Mouse (Mus musculus): Measurements from ENCODE around the gene Dock4. TPM values are rescaled to one million over a fixed set of nuclear protein-coding genes. Genes with fewer than 3 reads are reported as not detected.

Dock4 gene
- total and polyA plus RNA-seq, 3 experiments = 0.26 to 0.67 (median 0.38) TPM

GRCm38 (mm10) chr12:40767258-40767816 lies 321.6 kb downstream of the Dock4 start:
- Histone ChIP-seq H3K36me3 (replicated peaks in 1 of 2; ENCODE audit: control insufficient read depth in 1 of 2, insufficient read depth in 1 of 2, low read length in 1 of 2) (no peaks in the 10 kb centered on the region), H3K4me2 (ENCODE audit: insufficient read depth, low read depth, poor library complexity, severe bottlenecking) (no peak overlapping the region), H3K9me3 (replicated peaks; ENCODE audit: low read length) (no peaks in the 10 kb centered on the region), H3K27me3 (replicated peaks) (no peaks in the 10 kb centered on the region), H3K27ac (ENCODE audit: insufficient read depth, low read depth) (no peak overlapping the region), H3K4me3 (replicated peaks in 1 of 3; ENCODE audit: low read depth in 2 of 3, low read length in 2 of 3, poor library complexity in 1 of 3) (no peak overlapping the region), H3K9ac (ENCODE audit: insufficient read depth, low read depth) (no peak overlapping the region), H3K4me1 (ENCODE audit: control insufficient read depth in 1 of 2, insufficient read depth in 2 of 2) (no peaks in the 10 kb centered on the region), H3K79me2 (replicated peaks; ENCODE audit: control insufficient read depth, extremely low read depth, insufficient read depth, poor library complexity, severe bottlenecking) (no peaks in the 10 kb centered on the region)
- no peak for DNase-seq (ENCODE audit: extremely low read depth)
- dilution Hi-C loops (cut with MboI; ENCODE audit: extremely low pct_ligation_motif_present, extremely low pct_unique_long_range_greater_than_20kb, low sequenced_read_pairs) = no loop called here
- in situ Hi-C loops (cut with MboI; ENCODE audit: low pct_ligation_motif_present, low pct_unique_long_range_greater_than_20kb, low sequenced_read_pairs) = no loop called here
- no peak for TF ChIP-seq USF2 (conservative IDR thresholded peaks at IDR 0.05; ENCODE audit: low read depth, low read length)

DNA sequence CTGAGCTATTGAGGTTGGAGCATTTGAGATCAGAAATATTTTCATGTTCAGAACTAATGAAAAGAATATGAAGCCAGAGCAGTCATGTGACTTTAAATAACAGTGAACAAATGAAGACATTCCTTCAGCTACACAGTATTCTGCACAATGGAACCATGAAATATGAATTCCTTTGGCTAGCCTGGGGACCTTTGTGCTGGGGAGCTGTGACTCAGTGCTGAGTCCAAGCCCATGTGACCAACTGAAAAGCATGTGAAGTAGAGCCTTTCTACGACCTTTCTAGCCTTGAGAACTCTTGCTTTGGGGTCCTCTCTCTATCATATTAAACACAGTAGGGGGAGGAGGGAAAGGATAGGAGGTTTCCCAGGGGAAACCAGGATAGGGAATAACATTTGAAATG lies 327.3 kb downstream of the Dock4 start:
- no peak for TF ChIP-seq ELF1 (IDR thresholded peaks at IDR 0.05; ENCODE audit: low read depth, low read length)
- TF ChIP-seq JUND (conservative IDR thresholded peaks at IDR 0.05; ENCODE audit: low read depth, low read length) = no peak
- TF ChIP-seq JUN (IDR thresholded peaks at IDR 0.05; ENCODE audit: insufficient read depth, low read depth, low read length) = no peak
- no peak for TF ChIP-seq MAFK (IDR thresholded peaks at IDR 0.05; ENCODE audit: insufficient replicate concordance, low read length)
- TF ChIP-seq ZKSCAN1 (IDR thresholded peaks at IDR 0.05; ENCODE audit: borderline replicate concordance, low read depth, low read length) = no peak
- no peak for TF ChIP-seq CTCF (conservative IDR thresholded peaks at IDR 0.05 in 1 of 2, IDR thresholded peaks at IDR 0.05 in 1 of 2; ENCODE audit: low read depth in 2 of 2, low read length in 2 of 2)
- TF ChIP-seq POLR2A (IDR thresholded peaks at IDR 0.05; ENCODE audit: low read depth, low read length) = no peak
- TF ChIP-seq HCFC1 (IDR thresholded peaks at IDR 0.05; ENCODE audit: low read depth, low read length) = no peak
- no peak for TF ChIP-seq MAX (IDR thresholded peaks at IDR 0.05; ENCODE audit: low read length)
- no peak for TF ChIP-seq SIN3A (IDR thresholded peaks at IDR 0.05; ENCODE audit: low read length)
- TF ChIP-seq NELFE (IDR thresholded peaks at IDR 0.05; ENCODE audit: low read depth, low read length) = no peak
- TF ChIP-seq TCF12 (IDR thresholded peaks at IDR 0.05; ENCODE audit: low read depth, low read length) = no peak
- Histone ChIP-seq H3K4me3 (replicated peaks in 1 of 3; ENCODE audit: low read depth in 2 of 3, low read length in 2 of 3, poor library complexity in 1 of 3) (no peak overlapping the region), H3K9me3 (replicated peaks; ENCODE audit: low read length) (no peaks in the 10 kb centered on the region), H3K27ac (ENCODE audit: insufficient read depth, low read depth) (no peak overlapping the region), H3K4me2 (ENCODE audit: insufficient read depth, low read depth, poor library complexity, severe bottlenecking) (no peak overlapping the region), H3K27me3 (replicated peaks) (no peaks in the 10 kb centered on the region), H3K4me1 (ENCODE audit: control insufficient read depth in 1 of 2, insufficient read depth in 2 of 2) (no peaks in the 10 kb centered on the region), H3K36me3 (replicated peaks in 1 of 2; ENCODE audit: control insufficient read depth in 1 of 2, insufficient read depth in 1 of 2, low read length in 1 of 2) (no peaks in the 10 kb centered on the region), H3K9ac (ENCODE audit: insufficient read depth, low read depth) (no peak overlapping the region), H3K79me2 (replicated peaks; ENCODE audit: control insufficient read depth, extremely low read depth, insufficient read depth, poor library complexity, severe bottlenecking) (no peaks in the 10 kb centered on the region)
- in situ Hi-C loops (cut with MboI; ENCODE audit: low pct_ligation_motif_present, low pct_unique_long_range_greater_than_20kb, low sequenced_read_pairs) (no loop called here), dilution Hi-C loops (cut with MboI; ENCODE audit: extremely low pct_ligation_motif_present, extremely low pct_unique_long_range_greater_than_20kb, low sequenced_read_pairs) (no loop called here)
- DNase-seq (ENCODE audit: extremely low read depth) = no peak

DNA sequence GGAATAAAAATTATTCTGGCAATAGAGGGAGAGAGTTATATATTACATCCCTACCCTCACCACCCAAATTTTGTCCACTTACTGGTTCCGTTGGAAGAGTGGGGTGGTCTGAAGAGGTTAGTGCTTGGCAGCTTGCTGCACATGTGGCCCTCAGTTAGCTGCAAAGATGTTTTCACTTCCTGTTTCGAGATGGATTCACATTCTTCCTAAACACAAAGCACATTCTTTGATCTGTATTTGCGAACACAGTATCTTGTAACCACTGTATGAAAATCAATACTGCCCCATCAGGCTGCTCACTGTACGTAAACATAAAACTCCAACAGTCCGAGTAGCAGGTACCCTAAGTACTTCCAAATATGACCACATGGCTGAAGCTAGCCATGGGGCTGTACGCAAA lies 335.8 kb downstream of the Dock4 start:
- no peaks in the 10 kb centered on the region for H3K9me3 ChIP-seq (replicated peaks; ENCODE audit: low read length)
- no peak for TF ChIP-seq MXI1 (IDR thresholded peaks at IDR 0.05; ENCODE audit: low read depth, low read length)
- peak; percentile 32; the same call in 1 of the 2 replicates for TF ChIP-seq BHLHE40 (IDR thresholded peaks at IDR 0.05; ENCODE audit: low read depth, low read length)
- 0 out of 2 replicates have a peak, but pooled peaks have one; percentile 19 for TF ChIP-seq ELF1 (IDR thresholded peaks at IDR 0.05; ENCODE audit: low read depth, low read length)
- TF ChIP-seq CTCF (conservative IDR thresholded peaks at IDR 0.05 in 1 of 2, IDR thresholded peaks at IDR 0.05 in 1 of 2; ENCODE audit: low read depth in 2 of 2, low read length in 2 of 2) = peak in 1 of 2 experiments; percentile 24; a peak in 1 of 4 replicates
- peak; percentile 66 for TF ChIP-seq MAX (IDR thresholded peaks at IDR 0.05; ENCODE audit: low read length)
- peak; percentile 75 for TF ChIP-seq IRF4 (IDR thresholded peaks at IDR 0.05; ENCODE audit: low read depth, low read length)
- TF ChIP-seq RAD21 (IDR thresholded peaks at IDR 0.05; ENCODE audit: low read depth, low read length) = no peak; the same call in none of the 2 replicates
- no peak; the same call in 1 of the 2 replicates for TF ChIP-seq EP300 (IDR thresholded peaks at IDR 0.05; ENCODE audit: low read length)
- peak; percentile 62; the same call in 1 of the 2 replicates for TF ChIP-seq MYC (IDR thresholded peaks at IDR 0.05; ENCODE audit: low read depth, low read length)
- 0 out of 2 replicates have a peak, but pooled peaks have one; percentile 39 for TF ChIP-seq SIN3A (IDR thresholded peaks at IDR 0.05; ENCODE audit: low read length)
- peaks cover 2 to 12% of the 10 kb centered on the region in 2 experiments; a peak in 3 of 4 replicates for H3K4me1 ChIP-seq (ENCODE audit: control insufficient read depth in 1 of 2, insufficient read depth in 2 of 2)
- H3K27me3 ChIP-seq (replicated peaks) = no peaks in the 10 kb centered on the region
- H3K36me3 ChIP-seq (replicated peaks in 1 of 2; ENCODE audit: control insufficient read depth in 1 of 2, insufficient read depth in 1 of 2, low read length in 1 of 2) = no peaks in the 10 kb centered on the region
- no peak overlapping the region for H3K4me3 ChIP-seq (replicated peaks in 1 of 3; ENCODE audit: low read depth in 2 of 3, low read length in 2 of 3, poor library complexity in 1 of 3)
- no peak overlapping the region for H3K9ac ChIP-seq (ENCODE audit: insufficient read depth, low read depth)
- dilution Hi-C loops (cut with MboI; ENCODE audit: extremely low pct_ligation_motif_present, extremely low pct_unique_long_range_greater_than_20kb, low sequenced_read_pairs) (no loop called here), in situ Hi-C loops (cut with MboI; ENCODE audit: low pct_ligation_motif_present, low pct_unique_long_range_greater_than_20kb, low sequenced_read_pairs) (no loop called here)
- no peaks in the 10 kb centered on the region for H3K79me2 ChIP-seq (replicated peaks; ENCODE audit: control insufficient read depth, extremely low read depth, insufficient read depth, poor library complexity, severe bottlenecking)
- H3K4me2 ChIP-seq (ENCODE audit: insufficient read depth, low read depth, poor library complexity, severe bottlenecking) = peak overlapping the region; percentile 44
- DNase-seq (ENCODE audit: extremely low read depth) = peak; percentile 42
- H3K27ac ChIP-seq (ENCODE audit: insufficient read depth, low read depth) = no peak overlapping the region

Measured in CH12.LX (cell line).